Mouse (Mus musculus) embryonic fibroblast, embryonic 13.5 days (primary cell): ENCODE measurements at regions not wholly inside any gene's neighbourhood (a gene's known extent, or its start where the extent isn't known, plus 50 kb on each side); places are given as distances from the start of the nearest gene placed in this dataset.

Experiments used
- H3K27ac ChIP-seq: 2 replicates; pipeline ENCODE4 v1.5.1; 2012; ENCODE audit warnings: low read length, control low read depth, inconsistent platforms; ENCODE audit not compliant: insufficient read depth
- H3K4me1 ChIP-seq: 2 replicates; pipeline ENCODE4 v1.6.1; 2011; ENCODE audit warnings: low read length; ENCODE audit not compliant: control insufficient read depth, insufficient read depth
- H3K4me3 ChIP-seq: 2 replicates; pipeline ENCODE4 v1.5.1; 2011; ENCODE audit warnings: mild to moderate bottlenecking, control low read depth, low read length; ENCODE audit not compliant: insufficient read depth
- CTCF ChIP-seq: IDR thresholded peaks from 2 replicates; pipeline ENCODE4 v1.5.1; 2011; ENCODE audit warnings: mild to moderate bottlenecking, control low read depth, low read length, moderate library complexity, borderline replicate concordance; ENCODE audit not compliant: insufficient read depth
- POLR2A ChIP-seq: IDR thresholded peaks from 2 replicates; pipeline ENCODE4 v1.6.1; 2011; ENCODE audit warnings: low read depth, mild to moderate bottlenecking, control low read depth, low read length, moderate library complexity

- H3K4me1 ChIP-seq = no peaks in the 10 kb centered on the region
- H3K4me3 ChIP-seq = no peak overlapping the region
- no peak for TF ChIP-seq POLR2A
- TF ChIP-seq CTCF = no peak
- no peak overlapping the region for H3K27ac ChIP-seq
These were observed 437.9 kb downstream of the Actr3 start for GRCm38 (mm10) chr1:124997577-124997976.

GRCm38 (mm10) chr1:124950849-124951248 is 484.7 kb downstream of the Actr3 start:
- Histone ChIP-seq H3K4me1 (no peaks in the 10 kb centered on the region), H3K27ac (no peak overlapping the region), H3K4me3 (no peak overlapping the region)
- TF ChIP-seq POLR2A (no peak), CTCF (no peak)

- Histone ChIP-seq H3K4me1 (no peaks in the 10 kb centered on the region), H3K27ac (no peak overlapping the region), H3K4me3 (no peak overlapping the region)
- TF ChIP-seq POLR2A = no peak
- no peak for TF ChIP-seq CTCF
These were observed 531.2 kb downstream of the Actr3 start for GRCm38 (mm10) chr1:124904373-124904772.

- no peaks in the 10 kb centered on the region for H3K4me1 ChIP-seq
- no peak overlapping the region for H3K27ac ChIP-seq
- H3K4me3 ChIP-seq = no peak overlapping the region
- no peak for TF ChIP-seq CTCF
- TF ChIP-seq POLR2A = no peak
These were observed 564.4 kb downstream of the Actr3 start for GRCm38 (mm10) chr1:124871148-124871547.

GRCm38 (mm10) chr1:124866248-124866647 is 569.3 kb downstream of the Actr3 start:
- no peak overlapping the region for H3K27ac ChIP-seq
- no peak overlapping the region for H3K4me3 ChIP-seq
- TF ChIP-seq CTCF (no peak), POLR2A (no peak)
- no peaks in the 10 kb centered on the region for H3K4me1 ChIP-seq

GRCm38 (mm10) chr1:124845681-124846080 is 589.8 kb downstream of the Actr3 start:
- no peak overlapping the region for H3K4me3 ChIP-seq
- no peak overlapping the region for H3K27ac ChIP-seq
- TF ChIP-seq POLR2A = no peak
- no peak for TF ChIP-seq CTCF
- no peaks in the 10 kb centered on the region for H3K4me1 ChIP-seq

GRCm38 (mm10) chr1:124825717-124826116 is 609.8 kb downstream of the Actr3 start:
- Histone ChIP-seq H3K4me3 (no peak overlapping the region), H3K4me1 (no peaks in the 10 kb centered on the region), H3K27ac (no peak overlapping the region)
- TF ChIP-seq CTCF = no peak
- TF ChIP-seq POLR2A = no peak

GRCm38 (mm10) chr1:124793026-124793425 is 642.5 kb downstream of the Actr3 start:
- no peak overlapping the region for H3K4me3 ChIP-seq
- TF ChIP-seq CTCF = no peak
- no peak for TF ChIP-seq POLR2A
- no peaks in the 10 kb centered on the region for H3K4me1 ChIP-seq
- no peak overlapping the region for H3K27ac ChIP-seq

GRCm38 (mm10) chr1:124790646-124791045 is 644.9 kb downstream of the Actr3 start:
- Histone ChIP-seq H3K4me3 (no peak overlapping the region), H3K27ac (no peak overlapping the region), H3K4me1 (no peaks in the 10 kb centered on the region)
- no peak for TF ChIP-seq POLR2A
- no peak for TF ChIP-seq CTCF

GRCm38 (mm10) chr1:124790130-124790529 is 645.4 kb downstream of the Actr3 start:
- no peak for TF ChIP-seq POLR2A
- TF ChIP-seq CTCF = no peak
- Histone ChIP-seq H3K4me3 (no peak overlapping the region), H3K27ac (no peak overlapping the region), H3K4me1 (no peaks in the 10 kb centered on the region)

GRCm38 (mm10) chr1:124783066-124783465 is 652.5 kb downstream of the Actr3 start:
- TF ChIP-seq CTCF (no peak), POLR2A (no peak)
- H3K4me3 ChIP-seq = no peak overlapping the region
- H3K27ac ChIP-seq = no peak overlapping the region
- no peaks in the 10 kb centered on the region for H3K4me1 ChIP-seq

GRCm38 (mm10) chr1:124777685-124778084 is 657.8 kb downstream of the Actr3 start:
- TF ChIP-seq POLR2A = no peak
- no peak for TF ChIP-seq CTCF
- Histone ChIP-seq H3K4me1 (no peaks in the 10 kb centered on the region), H3K27ac (no peak overlapping the region), H3K4me3 (no peak overlapping the region)
